Mouse (Mus musculus) G1E-ER4 (cell line): ENCODE results near the gene Plekhj1. TPM values are rescaled to one million over a fixed set of nuclear protein-coding genes. Genes with fewer than 3 reads are reported as not detected.

Source experiments
- GATA1 ChIP-seq: IDR thresholded peaks from one replicate; pipeline ENCODE4 v1.8.0; 2012; ENCODE audit warnings: low read length, inconsistent platforms
- polyA plus RNA-seq: library from polyadenylated mRNA; stranded (reverse); fragments of >175 nt; gene quantifications from 2 replicates; pipeline ENCODE4 v1.2.3, GENCODE M21; 2012

The Plekhj1 gene
- polyA plus RNA-seq, 1 experiment = 234 TPM

DNA sequence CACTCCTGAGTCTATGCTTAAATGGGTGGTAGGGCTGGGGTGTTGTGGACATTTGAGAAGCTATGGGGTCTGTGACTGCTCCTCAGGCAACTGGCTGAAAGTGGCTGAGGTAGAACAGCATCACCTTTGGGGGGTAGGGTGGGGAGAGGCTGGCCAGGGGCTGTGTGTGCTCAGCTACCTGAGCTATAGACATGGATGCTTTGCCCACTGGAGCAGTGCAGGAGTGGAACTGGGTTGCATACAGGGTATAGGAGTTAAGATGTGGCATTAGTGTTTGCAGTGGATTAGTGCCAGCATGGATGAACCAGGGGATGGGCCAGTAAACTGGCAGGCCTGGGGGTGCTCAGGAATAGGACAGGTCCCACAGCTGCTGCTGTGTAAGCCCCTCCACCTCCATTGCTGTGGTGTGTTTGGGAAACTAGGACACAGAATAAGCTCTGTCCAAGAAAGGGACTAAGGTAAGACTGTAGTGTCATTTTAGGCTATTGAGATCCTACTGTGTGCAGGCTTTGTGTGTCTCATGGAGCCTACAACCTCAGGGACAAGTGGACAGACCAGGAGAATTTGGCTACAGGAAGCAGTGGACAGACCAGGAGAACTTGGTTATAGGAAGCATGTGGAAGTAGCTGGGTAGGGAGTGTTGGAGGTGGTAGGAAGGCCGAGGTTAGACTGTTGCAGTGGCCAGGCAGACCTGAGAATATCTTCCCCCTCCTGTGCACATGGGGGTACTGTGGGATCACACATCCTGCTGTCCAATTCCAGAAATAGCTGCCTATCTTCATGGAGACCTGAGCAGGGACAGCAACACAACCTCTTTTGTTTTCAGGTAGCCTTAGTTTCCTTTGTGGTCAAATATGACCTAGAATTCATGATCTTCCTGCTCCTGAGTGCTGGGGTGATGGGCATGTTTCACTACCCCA is 31.2 kb upstream of the Plekhj1 start:
- TF ChIP-seq GATA1 = no peak

DNA sequence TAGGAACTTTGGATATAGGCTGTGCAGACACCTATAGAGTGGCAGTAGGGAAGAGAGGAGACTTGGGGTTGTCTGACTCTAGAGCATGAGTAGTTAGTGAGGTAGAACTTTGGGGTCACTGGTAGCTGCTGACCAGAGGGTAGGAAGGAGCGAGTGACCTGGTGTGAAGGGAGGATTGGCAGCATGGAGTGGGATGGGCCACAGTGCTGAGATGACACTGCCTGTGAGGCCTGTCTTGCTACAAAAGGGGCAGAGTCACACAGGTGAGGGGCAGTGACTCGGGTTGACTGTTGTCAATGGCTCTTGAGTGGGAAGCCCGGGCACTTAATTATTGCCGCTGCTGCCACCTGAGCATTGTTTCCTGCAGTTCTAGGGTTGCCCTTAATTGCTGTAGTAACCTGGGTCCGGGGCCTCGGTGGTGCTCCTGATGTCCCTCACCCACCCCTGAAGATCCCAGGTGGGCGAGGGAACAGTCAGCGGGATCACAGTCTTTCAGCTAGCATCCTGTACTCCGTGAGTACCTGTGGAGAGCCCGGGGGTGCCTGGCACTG is 29.5 kb upstream of the Plekhj1 start:
- no peak for TF ChIP-seq GATA1

DNA sequence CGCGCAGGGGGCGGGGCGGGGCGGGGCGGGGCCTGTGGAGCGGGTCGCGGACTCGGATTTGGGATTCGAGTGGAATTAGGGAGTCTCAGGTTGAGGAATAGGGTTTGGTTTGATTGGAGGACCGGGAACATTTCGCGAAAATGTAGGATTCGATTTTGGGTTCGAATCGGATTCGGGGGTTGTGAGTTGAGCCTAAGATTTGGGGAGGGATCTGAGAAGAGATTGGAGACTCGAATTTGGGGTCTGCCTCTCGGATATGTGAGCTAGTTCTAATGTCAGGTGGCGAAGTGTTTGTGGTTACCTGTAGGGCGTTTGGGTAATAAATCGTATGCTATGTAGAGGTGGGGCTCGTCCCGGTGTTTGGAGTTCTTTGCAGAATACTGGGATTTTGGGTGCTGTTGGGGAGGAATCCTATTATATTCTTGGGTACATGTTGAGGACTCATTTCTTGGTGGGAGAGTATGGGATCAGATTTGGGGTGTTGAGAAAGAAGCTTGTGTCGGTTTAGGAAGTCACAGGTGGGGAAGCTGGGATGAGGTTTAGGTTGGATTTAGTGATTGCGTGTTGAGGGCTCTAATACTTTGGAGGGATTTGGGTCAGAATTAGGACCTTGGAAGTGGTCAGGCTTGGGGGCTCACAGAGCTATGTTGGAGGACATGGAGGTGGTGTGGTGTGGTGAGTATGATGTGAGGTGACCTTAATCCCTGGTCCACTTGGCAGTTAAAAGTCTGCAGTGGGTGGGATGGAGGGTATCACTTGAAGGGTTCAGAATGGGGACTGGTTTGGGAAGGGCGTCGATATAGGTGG is 28.8 kb upstream of the Plekhj1 start:
- no peak for TF ChIP-seq GATA1

DNA sequence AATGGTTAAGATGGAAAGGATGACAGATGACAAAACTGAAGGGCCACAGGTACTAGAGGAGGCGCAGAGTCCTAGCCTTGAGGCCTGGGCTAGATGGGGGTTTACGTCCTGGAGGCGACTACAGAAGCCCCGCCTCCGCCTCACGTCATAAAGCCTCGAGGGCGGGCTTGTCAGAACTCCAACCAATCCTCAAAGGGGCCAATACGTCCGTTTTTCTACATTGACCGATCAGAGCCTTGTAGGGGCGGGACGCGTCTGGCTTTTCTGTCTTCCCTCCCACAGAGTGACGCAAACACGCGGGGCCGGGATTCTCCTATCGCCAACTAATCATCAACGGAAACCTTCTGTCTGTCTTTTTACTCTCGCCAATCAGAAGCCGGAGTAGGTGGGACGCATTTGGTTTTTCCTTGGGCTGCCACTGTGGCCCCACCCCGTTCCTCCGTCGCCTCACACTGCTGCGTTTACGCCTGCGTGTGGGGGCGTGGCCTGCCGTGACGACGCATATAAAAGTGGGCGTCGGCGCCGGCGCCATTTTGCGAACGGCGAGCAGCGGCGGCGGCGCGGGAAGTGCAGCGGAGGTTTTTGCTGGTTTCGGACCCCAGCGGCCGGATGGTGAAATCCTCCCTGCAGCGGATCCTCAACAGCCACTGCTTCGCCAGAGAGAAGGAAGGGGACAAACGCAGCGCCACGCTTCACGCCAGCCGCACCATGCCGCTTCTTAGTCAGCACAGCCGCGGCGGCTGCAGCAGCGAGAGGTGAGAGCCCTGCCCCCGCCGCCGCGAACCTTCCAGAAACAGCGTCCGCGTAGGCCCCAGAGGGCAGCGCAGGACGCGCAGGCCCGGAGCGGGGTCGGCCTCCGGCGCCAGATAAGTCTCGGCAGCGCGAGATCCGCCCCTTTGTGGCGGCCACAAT is 28.0 kb upstream of the Plekhj1 start, which contains the start of gene Oaz1:
TSS of gene Oaz1 (plus strand) at position 506 of the 912 bp plus-strand sequence.
- TF ChIP-seq GATA1 = no peak

GRCm38 (mm10) chr10:80824827-80825226 is 26.4 kb upstream of the Plekhj1 start:
- no peak for TF ChIP-seq GATA1

GRCm38 (mm10) chr10:80823847-80824643 is 25.6 kb upstream of the Plekhj1 start:
- TF ChIP-seq GATA1 = no peak

GRCm38 (mm10) chr10:80823316-80823715 is 24.9 kb upstream of the Plekhj1 start:
- no peak for TF ChIP-seq GATA1

DNA sequence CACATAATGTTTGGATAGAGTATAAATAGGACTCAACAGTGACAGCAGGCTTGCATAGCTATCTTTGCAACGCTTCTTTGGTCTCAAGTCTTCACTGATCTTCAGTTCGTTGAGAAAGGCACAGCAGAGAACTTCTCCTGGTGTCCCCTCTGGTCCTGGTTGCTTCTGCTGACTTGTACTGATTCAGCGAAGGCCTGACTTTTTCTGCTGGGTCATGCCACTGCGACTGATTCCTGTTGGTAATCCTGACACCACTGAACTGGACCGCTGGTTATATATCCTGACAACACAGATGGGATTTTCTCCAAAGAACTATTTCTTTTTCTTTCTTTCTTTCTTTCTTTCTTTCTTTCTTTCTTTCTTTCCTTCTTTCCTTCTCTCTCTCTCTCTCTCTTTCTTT is 24.1 kb upstream of the Plekhj1 start:
- TF ChIP-seq GATA1 = no peak

GRCm38 (mm10) chr10:80821991-80822390 is 23.6 kb upstream of the Plekhj1 start:
- no peak for TF ChIP-seq GATA1

- TF ChIP-seq GATA1 = no peak
These were observed 21.0 kb upstream of the Plekhj1 start for GRCm38 (mm10) chr10:80819406-80819805.

- no peak for TF ChIP-seq GATA1
These were observed 20.3 kb upstream of the Plekhj1 start for GRCm38 (mm10) chr10:80818599-80819281.

DNA sequence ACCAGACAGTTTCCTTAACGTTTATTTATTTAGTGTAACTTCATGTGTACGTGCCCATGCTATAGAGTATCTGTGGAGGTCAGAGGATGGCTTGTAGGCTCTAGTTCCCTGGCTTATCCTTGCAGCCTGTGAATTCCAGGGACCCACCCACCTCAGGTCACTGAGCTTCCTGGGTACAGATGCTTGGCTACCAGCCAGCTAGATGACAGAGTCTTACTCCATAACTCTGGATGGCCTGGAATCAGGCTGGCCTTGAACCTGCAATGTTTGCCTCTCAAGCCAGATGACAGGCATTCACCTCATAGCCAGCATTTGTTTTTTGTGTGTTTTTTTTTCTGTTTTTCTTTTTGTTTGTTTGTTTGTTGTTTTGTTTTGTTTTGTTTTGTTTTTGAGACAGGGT is 18.7 kb upstream of the Plekhj1 start:
- no peak for TF ChIP-seq GATA1

DNA sequence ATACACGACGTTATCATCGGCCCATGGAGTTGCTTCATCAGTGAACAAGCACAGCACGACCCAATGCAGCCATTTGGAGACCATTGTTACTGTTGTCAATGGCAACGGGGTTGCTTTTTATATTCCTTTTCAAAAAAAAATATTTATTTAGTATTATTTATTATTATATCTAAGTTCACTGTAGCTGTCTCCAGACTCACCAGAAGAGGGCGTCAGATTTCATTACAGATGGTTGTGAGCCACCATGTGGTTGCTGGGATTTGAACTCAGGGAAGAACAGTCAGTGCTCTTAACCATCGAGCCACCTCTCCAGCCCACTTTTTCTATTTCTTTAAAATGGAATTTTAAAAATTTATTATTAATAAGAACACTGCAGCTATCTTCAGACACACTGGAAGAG is 16.4 kb upstream of the Plekhj1 start:
- no peak for TF ChIP-seq GATA1

GRCm38 (mm10) chr10:80813366-80813765 is 14.9 kb upstream of the Plekhj1 start, which contains the start of gene Jsrp1:
Gene Jsrp1, minus strand, starts transcription at chr10:80813498.
- TF ChIP-seq GATA1 = no peak
